Mouse (Mus musculus) colon, adult 2 months (tissue): ENCODE data around the gene Nin. TPM values are rescaled to one million over a fixed set of nuclear protein-coding genes. Genes with fewer than 3 reads are reported as not detected.

Experiments
- polyA plus RNA-seq: library from polyadenylated mRNA; depleted of rRNA; stranded (reverse); fragments of >200 nt; gene quantifications from 2 replicates; pipeline ENCODE4 v1.2.3, GENCODE M21; 2012; rRNA removed

Gene Nin
- polyA plus RNA-seq = 3.6 and 5.7 TPM in 2 replicates

DNA sequence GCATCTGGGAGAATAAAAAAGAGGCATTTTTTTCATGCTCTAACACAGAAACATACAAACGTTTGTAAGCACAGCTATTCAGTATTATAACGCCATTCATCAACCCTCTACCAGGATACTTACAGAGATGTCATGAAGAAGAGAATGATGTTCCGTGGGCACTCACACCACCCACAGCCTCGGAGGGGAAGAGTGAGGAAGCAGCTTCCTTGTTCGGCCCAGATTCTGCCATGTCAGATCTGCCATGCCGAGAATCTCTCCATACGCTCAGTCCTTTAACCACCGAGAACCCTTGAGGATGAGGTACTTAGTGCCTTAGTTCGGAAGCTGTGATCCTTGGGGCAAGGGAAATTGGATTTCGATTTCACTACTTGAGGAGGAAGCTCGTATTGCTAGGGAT is at the start of gene Nin:
TSS of gene Nin (minus strand) at position 367 of the 400 bp plus-strand sequence.

DNA sequence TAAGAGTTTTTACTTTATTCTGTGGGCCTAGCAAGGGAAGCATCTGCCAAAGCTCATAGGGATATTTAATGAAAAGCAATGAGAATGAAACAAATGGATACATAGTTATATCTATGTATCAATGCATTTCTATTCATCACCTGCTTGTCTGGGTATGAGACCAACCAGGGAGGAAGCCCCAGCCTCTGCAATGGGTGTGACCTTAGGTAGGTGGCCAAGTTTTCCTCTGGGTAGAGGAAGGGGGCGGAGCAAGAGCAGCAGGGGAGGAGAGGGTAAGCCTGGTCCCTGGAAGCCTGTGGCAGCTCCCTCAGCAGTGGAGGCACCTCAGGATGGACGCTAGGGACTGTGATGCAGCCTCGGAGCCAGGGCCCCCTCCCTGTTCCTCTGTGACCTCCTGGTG is 40.3 kb upstream of the Nin start, which contains the start of gene Abhd12b:
TSS of gene Abhd12b (plus strand) at position 301 of the 400 bp plus-strand sequence.

GRCm38 (mm10) chr12:69986786-69987497 is 126.6 kb downstream of the Nin start, which contains the start of gene Sav1:
Sav1 (minus strand) TSS chr12:69987002.

Other genes starting within 250 kb of the Nin start
- gene Atl1, start 221.1 kb downstream of the Nin start, polyA plus RNA-seq = 1.2 and 1.3 TPM in 2 replicates
- 15.0 and 16.4 TPM in 2 replicates for gene Map4k5, start 220.5 kb downstream of the Nin start, polyA plus RNA-seq
- 7.9 and 10.8 TPM in 2 replicates for gene Sav1, start 126.7 kb downstream of the Nin start, polyA plus RNA-seq
- gene Abhd12b, start 40.4 kb upstream of the Nin start, polyA plus RNA-seq = not detected in 2 replicates
- 5.3 and 6.5 TPM in 2 replicates for gene Pygl, start 117.8 kb upstream of the Nin start, polyA plus RNA-seq
- gene Trim9, start 233.9 kb upstream of the Nin start, polyA plus RNA-seq = 0.64 and 0.65 TPM in 2 replicates